Mouse (Mus musculus): ENCODE measurements around the gene Mogat2. TPM values are rescaled to one million over a fixed set of nuclear protein-coding genes. Genes with fewer than 3 reads are reported as not detected.

The Mogat2 gene
- total RNA-seq, 2 experiments from 2014 or later = 0.15 to 0.16 TPM

DNA sequence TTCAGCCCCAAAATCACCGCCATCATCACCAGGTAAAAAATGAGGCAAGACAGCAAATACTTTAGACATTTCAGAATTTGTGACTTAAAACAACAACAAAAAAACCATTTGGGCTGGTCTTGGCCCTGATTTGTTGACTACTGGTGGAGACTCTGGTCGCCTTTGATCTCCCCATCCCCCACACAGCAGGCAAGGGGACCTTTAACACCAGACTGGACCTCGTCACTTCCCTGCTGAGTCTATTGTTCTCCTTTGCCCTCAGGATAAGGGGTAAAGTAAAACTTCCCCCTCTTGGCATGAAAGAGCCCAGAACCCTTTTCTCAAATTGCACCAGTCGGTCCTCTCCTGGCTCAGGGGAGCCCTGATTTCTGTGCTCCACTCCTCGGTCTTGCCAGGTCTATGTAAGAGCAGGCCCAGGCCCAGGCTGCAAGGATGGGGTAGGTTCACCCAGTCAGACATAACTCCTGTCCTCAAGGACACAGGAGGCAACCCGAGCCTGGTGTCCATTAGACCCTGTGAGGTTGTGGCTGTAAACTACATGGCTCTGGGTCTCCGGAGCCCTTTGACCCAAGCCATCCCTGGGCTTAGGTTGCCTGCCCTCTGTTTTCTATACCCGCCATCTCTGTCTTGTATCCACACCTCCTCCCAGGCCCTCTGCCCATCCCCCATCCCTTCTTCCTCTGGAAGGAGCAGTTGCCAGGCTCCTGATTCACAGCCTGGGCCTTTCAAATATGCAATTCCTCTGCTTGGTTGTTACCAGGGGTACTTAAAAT lies 1.3 kb downstream of the Mogat2 start:
- no peak for DNase-seq (ENCODE audit: low spot score in 2 of 2)

DNA sequence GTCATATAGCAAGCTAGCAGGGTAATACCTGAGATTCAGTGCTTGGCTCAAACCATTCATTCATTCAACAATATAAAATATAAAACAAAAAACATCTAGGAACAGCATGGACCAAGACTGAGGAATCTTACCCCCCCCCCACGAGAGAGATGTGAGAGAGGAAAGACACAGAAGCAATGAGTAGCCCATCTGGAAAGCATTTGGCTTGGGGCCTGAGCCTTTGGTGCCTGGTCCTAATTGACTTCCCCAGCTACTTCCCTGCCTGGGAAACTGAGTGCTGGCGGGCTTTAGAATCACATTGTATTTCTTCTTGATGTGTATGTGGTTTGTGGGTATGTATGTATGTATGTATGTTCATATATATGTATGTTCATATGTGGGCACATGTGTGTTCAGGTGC lies 2.8 kb downstream of the Mogat2 start:
- no peak for DNase-seq (ENCODE audit: low spot score in 2 of 2)

GRCm38 (mm10) chr7:99234916-99235315 lies 3.5 kb downstream of the Mogat2 start:
- no peak for DNase-seq (ENCODE audit: low spot score in 2 of 2)

- DNase-seq (ENCODE audit: low spot score in 2 of 2) = no peak
Observed at GRCm38 (mm10) chr7:99232571-99232970, 5.8 kb downstream of the Mogat2 start.

DNA sequence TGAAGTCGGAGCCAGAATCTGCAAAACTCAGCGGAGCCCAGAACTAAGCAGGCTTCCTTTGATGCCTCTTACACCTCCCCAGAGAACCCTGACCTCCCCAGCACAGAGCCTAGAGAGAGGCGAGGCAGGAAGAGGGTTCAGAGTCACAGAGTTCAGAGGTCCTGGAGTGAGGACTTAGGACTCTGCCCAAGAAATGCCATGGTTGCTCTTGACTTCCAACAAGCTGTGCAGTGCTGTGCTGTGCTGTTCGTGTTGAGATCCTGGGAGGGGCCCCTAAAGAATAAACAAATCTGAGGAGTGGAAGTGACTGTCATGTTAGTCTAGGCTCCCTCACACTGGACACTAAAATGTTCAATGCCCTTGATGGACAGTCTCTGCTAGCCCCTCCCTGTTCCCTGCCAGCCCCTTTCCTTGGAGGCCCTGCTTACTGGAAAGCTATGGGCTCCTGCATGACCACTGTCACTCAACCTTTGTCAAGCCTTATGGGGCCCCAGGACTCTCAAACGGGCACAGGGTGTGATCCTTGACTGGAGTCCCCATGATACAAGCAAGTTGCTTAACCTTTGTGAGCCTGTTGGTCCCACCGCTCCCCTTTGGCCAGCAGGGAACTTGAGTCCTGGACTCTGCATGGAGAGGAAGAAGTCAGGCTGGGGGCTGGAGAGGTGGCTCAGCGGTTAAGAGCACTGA lies 8.2 kb downstream of the Mogat2 start:
- DNase-seq (ENCODE audit: low spot score in 2 of 2) = no peak

DNA sequence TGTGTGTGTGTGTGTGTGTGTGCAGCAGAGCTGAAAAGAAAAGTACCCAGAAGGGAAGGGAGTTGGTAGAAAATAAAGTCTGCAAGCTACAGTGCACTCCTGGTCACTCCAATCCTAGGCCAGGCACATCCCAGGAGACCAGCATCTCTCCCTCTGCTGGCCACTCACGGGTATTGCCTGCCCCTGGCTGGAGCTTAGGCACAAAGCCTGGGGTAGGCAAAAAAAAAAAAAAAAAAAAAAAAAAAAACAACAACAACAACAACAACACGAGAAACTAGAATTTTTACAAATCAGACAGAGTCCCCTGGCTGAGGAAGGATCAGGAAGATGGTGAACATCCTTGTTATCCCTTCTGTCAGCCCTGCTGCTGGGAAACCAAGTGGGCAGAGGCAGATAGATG lies 9.0 kb downstream of the Mogat2 start:
- DNase-seq (ENCODE audit: low spot score in 2 of 2) = no peak

DNA sequence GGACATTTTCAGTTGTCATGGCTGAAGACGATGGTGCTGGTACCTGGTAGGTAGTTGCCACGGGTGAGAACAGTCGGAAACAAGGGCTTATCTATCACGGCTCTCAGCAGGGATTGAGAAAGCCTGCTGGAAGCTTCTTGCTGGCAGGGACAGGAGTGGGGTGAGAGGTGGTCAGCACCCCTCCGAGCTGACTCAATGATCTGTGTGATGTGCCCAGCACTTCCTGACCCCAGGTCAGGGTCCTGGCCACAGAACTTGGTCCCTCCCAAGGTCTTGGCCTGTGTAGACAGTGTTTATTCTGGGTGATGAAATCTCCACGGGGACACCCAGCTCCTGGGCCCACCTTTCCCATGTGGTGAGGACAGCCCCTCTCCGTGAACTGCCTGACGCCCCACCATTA lies 9.6 kb downstream of the Mogat2 start:
- no peak for DNase-seq (ENCODE audit: low spot score in 2 of 2)

DNA sequence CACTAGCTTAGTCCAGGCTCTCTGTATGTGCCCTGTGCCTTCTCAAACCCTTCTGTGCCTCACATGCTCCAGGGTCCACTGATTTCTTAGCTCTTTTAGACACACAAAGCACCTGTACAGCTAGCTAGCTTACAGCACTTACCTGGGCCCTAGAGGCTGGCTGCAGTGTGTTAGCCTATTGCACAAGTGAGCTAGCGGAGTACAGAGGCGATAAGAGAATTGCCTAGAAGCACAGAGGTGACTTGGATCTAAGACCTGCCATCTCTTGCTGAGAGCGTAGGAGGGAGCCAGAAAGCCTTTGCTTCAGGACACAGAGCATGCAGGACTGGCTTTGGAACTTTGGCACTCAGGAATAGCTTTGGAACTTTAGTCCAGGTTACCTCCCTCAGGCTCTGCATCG lies 11.2 kb downstream of the Mogat2 start:
- DNase-seq (ENCODE audit: low spot score in 2 of 2) = no peak

GRCm38 (mm10) chr7:99226662-99227061 lies 11.8 kb downstream of the Mogat2 start:
- DNase-seq (ENCODE audit: low spot score in 2 of 2) = no peak

- DNase-seq (ENCODE audit: low spot score in 2 of 2) = no peak
Observed at GRCm38 (mm10) chr7:99225421-99225820, 13.0 kb downstream of the Mogat2 start.

GRCm38 (mm10) chr7:99224648-99225190 lies 13.7 kb downstream of the Mogat2 start:
- DNase-seq (ENCODE audit: low spot score in 2 of 2) = no peak

GRCm38 (mm10) chr7:99224225-99224624 lies 14.2 kb downstream of the Mogat2 start:
- DNase-seq (ENCODE audit: low spot score in 2 of 2) = no peak

GRCm38 (mm10) chr7:99217338-99218074 lies 20.9 kb downstream of the Mogat2 start:
- DNase-seq (ENCODE audit: low spot score in 2 of 2) = peak in 1 of 2 experiments; percentile 50

DNA sequence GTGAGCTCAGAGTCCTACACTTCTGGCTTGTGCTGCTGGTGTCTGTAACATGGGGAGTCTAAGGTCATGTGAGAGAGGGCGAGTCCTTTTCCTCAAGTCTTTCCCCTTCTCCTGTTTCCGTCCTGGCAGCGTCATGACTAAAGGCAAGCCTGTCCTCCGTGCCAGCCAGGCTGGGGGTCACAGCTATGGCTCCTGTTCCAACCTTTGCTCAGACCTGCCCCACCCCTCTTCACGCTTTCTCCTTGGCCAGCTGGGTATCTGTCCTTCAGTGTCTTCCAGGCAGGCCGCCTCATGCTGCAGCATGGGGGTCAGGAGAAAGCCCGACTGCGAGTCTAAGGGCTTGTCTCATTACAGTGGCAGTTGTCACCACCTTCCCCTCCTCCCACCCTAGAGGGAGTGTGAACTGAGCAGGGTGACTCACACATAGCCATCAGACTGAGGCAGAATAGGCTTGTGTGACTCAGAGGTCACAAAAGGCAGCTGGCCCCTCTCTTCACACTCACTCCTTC lies 23.0 kb downstream of the Mogat2 start:
- peak in 1 of 2 experiments; percentile 21 for DNase-seq (ENCODE audit: low spot score in 2 of 2)

DNA sequence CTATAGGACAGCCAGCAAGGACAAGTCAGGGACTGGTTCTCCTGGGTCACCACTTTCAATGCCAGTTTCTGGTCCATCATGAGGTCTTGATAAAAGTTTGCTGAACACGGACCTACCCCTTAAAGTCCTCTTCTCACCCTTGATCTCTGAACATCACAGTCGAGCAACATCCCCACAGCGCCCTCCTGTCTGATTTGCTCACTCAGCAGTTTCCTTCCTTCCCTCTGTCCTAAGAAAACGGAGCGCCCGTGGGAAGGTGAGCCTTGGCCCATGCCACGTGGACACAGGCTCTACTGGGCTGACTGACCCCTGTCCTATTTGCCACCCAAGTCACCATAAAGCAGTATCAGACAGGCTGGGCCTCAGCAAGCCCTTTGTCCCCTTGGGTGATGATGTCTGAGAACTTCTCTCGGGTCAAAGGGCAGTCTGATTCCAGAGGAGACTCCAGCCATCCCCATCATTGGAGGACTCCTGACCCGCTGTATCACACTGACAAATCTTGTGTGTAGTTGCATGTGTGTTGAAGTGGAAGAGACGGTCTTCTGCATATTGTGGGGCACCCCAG lies 23.7 kb downstream of the Mogat2 start:
- DNase-seq (ENCODE audit: low spot score in 2 of 2) = no peak

- DNase-seq (ENCODE audit: low spot score in 2 of 2) = no peak
Observed at GRCm38 (mm10) chr7:99213686-99214085, 24.7 kb downstream of the Mogat2 start.

DNA sequence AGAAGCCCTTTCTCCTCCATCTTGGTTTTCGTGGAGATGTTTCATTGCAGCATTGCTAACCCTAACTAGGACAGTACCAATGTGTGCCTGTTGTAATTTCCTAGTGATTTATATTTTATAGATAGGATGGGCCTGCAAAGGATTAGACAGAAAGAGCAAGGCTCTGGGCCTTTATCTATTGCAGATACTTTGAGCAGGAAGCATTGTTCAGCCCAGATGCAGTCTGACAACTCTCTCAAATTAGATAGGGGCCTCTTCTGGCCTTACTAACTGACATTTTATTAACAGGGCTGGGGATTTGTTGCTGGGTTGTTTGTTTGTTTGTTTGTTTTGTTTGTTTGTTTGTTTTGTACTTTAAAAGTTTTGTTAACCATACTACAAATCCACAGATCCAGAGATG lies 25.4 kb downstream of the Mogat2 start:
- DNase-seq (ENCODE audit: low spot score in 2 of 2) = no peak

- DNase-seq (ENCODE audit: low spot score in 2 of 2) = no peak
Observed at GRCm38 (mm10) chr7:99208704-99209103, 29.7 kb downstream of the Mogat2 start.

- DNase-seq (ENCODE audit: low spot score in 2 of 2) = no peak
Observed at GRCm38 (mm10) chr7:99206364-99206763, 32.1 kb downstream of the Mogat2 start.

GRCm38 (mm10) chr7:99202163-99202562 lies 36.3 kb downstream of the Mogat2 start:
- DNase-seq (ENCODE audit: low spot score in 2 of 2) = no peak

DNA sequence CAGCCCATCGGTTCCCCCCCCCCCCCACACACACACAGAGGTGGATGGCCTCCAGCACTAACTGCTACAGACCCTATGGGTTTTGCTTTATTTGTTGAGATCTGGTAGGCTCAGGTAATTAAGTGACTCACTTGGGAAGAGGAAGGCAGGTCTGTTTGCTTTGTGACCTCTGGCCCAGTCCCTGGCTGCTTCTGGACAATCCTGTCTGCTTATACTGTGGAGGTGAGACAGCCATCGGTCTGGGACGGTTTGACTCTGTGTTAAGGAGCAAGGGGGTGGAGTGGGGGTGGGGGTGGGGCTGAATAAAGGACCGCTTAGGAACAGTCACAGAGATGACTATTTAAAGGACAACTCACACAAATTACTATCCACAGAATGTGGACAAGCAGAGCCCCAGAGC lies 38.1 kb downstream of the Mogat2 start:
- DNase-seq (ENCODE audit: low spot score in 2 of 2) = no peak
